Mouse (Mus musculus) C2C12 (cell line): ENCODE results near the gene Prss40. TPM values are rescaled to one million over a fixed set of nuclear protein-coding genes. Genes with fewer than 3 reads are reported as not detected.

Experiments
- H3K27me3 ChIP-seq: one replicate; pipeline ENCODE4 v1.6.1; 2011; ENCODE audit not compliant: control insufficient read depth, insufficient read depth, insufficient read length
- H3K36me3 ChIP-seq: one replicate; pipeline ENCODE4 v1.6.1; 2011; ENCODE audit not compliant: control insufficient read depth, insufficient read depth
- H3K4me3 ChIP-seq: one replicate; pipeline ENCODE4 v1.5.1; 2011; ENCODE audit warnings: mild to moderate bottlenecking, control low read depth; ENCODE audit not compliant: poor library complexity, insufficient read depth, severe bottlenecking
- H3K79me2 ChIP-seq: one replicate; pipeline ENCODE4 v1.6.1; 2011; ENCODE audit not compliant: control insufficient read depth, insufficient read depth
- H3K79me3 ChIP-seq: one replicate; pipeline ENCODE4 v1.6.1; 2011; ENCODE audit warnings: low read depth, control low read depth
- H3ac ChIP-seq: one replicate; pipeline ENCODE3; 2011; ENCODE audit warnings: low read depth; ENCODE audit not compliant: control insufficient read depth, insufficient read length
- CEBPB ChIP-seq: IDR thresholded peaks from one replicate; pipeline ENCODE4 v1.6.1; 2011; ENCODE audit warnings: low read depth, mild to moderate bottlenecking, control low read depth, moderate library complexity
- FOSL1 ChIP-seq: IDR thresholded peaks from one replicate; pipeline ENCODE4 v1.8.0; 2011; ENCODE audit warnings: mild to moderate bottlenecking, low read length; ENCODE audit not compliant: poor library complexity, insufficient read depth, severe bottlenecking
- USF1 ChIP-seq: IDR thresholded peaks from one replicate; pipeline ENCODE4 v1.6.1; 2011; ENCODE audit warnings: low read depth, mild to moderate bottlenecking, control low read depth, moderate library complexity
- polyA plus RNA-seq: library from polyadenylated mRNA; unstranded; fragments of >200 nt; fragmentation: generic; extraction: Trizol; gene quantifications from one replicate; pipeline ENCODE4 v1.2.1, GENCODE M21; 2012; ENCODE audit warnings: missing spikeins

Prss40 gene
- polyA plus RNA-seq, 1 experiment: not detected

DNA sequence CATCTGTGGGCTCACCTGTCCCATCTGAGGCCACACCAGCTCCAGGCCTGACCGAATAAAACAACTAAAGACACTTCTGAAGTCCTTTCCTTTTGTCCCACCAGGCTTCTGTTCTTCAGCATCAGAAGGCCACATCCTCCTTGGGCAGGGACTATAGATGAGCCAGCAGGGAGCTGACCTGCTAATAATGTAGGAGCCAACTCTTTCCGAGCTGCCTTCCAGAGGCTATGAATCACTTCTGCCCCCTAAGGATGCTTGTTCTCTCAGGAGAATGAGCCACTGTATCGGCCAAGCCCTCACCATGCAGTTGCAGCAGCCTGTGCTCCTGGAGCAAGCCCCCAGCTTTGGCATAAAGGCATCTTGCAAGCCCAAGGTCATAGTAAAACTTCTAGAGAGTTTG lies 57.8 kb downstream of the Prss40 start:
- TF ChIP-seq CEBPB (no peak), FOSL1 (no peak), USF1 (no peak)
- Histone ChIP-seq H3ac (no peak overlapping the region), H3K79me2 (no peaks in the 10 kb centered on the region), H3K36me3 (no peaks in the 10 kb centered on the region), H3K79me3 (no peaks in the 10 kb centered on the region), H3K27me3 (peaks cover 4% of the 10 kb centered on the region), H3K4me3 (no peak overlapping the region)

Other genes starting within 250 kb of the Prss40 start
- gene Ccdc115, start 121.3 kb downstream of the Prss40 start, polyA plus RNA-seq: 18.8 TPM
- gene Imp4, start 121.1 kb downstream of the Prss40 start, polyA plus RNA-seq: 70.5 TPM
- not detected for gene Ptpn18, start 101.2 kb downstream of the Prss40 start, polyA plus RNA-seq
- not detected for gene Prss39, start 62.5 kb downstream of the Prss40 start, polyA plus RNA-seq
- not detected for gene Cfc1, start 25.3 kb downstream of the Prss40 start, polyA plus RNA-seq
- not detected for gene Amer3, start 18.7 kb upstream of the Prss40 start, polyA plus RNA-seq